Mouse (Mus musculus): ENCODE measurements around the gene Nme8. TPM values are rescaled to one million over a fixed set of nuclear protein-coding genes. Genes with fewer than 3 reads are reported as not detected.

The Nme8 gene
- not detected for polyA plus RNA-seq (2017; shearing (Covaris generic))

GRCm38 (mm10) chr13:19697790-19698189 is at the start of gene Nme8:
Gene Nme8 (minus strand): TSS chr13:19697794.

GRCm38 (mm10) chr13:19622573-19623227 is 74.9 kb downstream of the Nme8 start, which contains the start of gene Sfrp4:
Gene Sfrp4 (plus strand): TSS chr13:19623104.

GRCm38 (mm10) chr13:19619216-19619927 is 78.2 kb downstream of the Nme8 start, which contains the start of gene Epdr1:
Gene Epdr1 (minus strand): TSS chr13:19619927.

Other genes with a start within 250 kb of the Nme8 start
- 0.65 TPM for gene Epdr1, start 77.9 kb downstream of the Nme8 start, polyA plus RNA-seq (2017; shearing (Covaris generic))
- gene Sfrp4, start 74.7 kb downstream of the Nme8 start, polyA plus RNA-seq (2017; shearing (Covaris generic)): not detected
- gene Gpr141, start 126.5 kb upstream of the Nme8 start, polyA plus RNA-seq (2017; shearing (Covaris generic)): 0.18 TPM